Mouse (Mus musculus): Measurements from ENCODE around the gene Pdxp.

Pdxp gene

DNA sequence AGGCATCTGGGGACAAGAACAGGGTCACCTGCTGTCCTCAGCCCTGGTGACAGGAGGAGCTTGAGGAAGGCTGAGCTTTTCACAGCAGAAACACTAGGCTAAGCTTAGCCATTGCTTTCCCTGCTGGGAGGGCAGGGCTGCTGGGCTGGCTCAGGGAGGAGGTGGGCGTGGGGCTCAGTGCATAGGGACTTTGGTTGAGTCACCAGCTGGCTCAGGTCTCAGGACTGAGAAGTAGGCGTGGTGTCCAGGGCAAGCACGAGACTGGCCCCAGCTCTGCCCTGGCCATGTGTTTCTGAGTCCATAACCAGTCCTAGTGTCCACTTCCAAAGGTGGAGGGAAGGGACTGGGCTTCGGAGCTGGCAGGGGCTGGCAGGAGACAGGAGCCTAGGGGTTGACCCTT is 46.4 kb downstream of the Pdxp start:
- in situ Hi-C loops (cut with MboI, MseI), result loop anchor here in 1 of 2 experiments (10.0 kb wide), 1 partner anchor 275 kb away; no protein-coding TSS in a partner anchor

DNA sequence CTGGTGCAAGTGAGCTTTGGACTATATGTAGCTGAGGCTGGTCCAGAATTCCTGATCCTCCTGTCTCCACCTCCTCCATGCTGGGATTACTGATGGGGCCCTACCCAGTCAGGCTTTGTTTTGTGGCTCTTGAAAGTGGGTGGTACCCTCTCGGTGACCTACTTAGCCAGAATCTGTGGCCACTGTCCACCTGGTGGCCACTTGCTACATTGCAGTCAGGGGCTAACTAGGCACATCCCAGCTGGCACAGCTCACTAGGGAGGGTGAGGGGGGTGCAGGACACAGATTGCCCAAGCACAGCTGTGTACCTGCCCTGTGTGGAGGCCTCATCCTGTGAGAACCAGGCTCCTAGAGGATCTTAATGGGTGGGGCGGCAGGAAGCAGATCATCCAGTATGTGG is 49.2 kb downstream of the Pdxp start:
- in situ Hi-C loops (cut with MboI, MseI), result loop anchor here in 1 of 2 experiments (10.0 kb wide), 1 partner anchor 278 kb away; no protein-coding TSS in a partner anchor
